Mouse (Mus musculus): ENCODE data around the gene Coq6. TPM values are rescaled to one million over a fixed set of nuclear protein-coding genes. Genes with fewer than 3 reads are reported as not detected.

Gene Coq6
- polyA plus RNA-seq, 1 experiment from 2014 or later: 53.3 TPM

DNA sequence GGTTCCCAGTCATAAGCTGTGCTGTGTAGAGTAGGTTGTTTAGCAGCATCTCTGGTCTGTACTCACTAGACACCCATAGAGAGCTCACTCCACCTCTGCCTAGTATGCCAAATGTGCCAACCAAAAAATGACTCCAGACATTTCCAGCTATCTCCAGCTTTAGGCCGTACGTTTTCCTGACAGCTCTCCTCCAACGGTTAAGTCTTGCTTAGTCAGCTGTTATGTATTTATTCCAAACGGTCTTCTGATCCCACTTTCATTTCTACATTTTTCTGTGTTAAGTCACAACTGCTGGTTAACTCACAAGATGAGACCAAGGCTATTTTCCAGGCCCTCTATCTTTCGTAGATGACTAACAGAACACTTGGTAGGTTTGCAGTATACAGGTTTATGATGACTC, 37.2 kb downstream of the Coq6 start:
- Histone ChIP-seq H3K4me3 (replicated peaks) (no peak overlapping the region), H3K27me3 (no peaks in the 10 kb centered on the region), H3K9me3 (replicated peaks) (no peaks in the 10 kb centered on the region), H3K9ac (no peak overlapping the region), H3K36me3 (no peaks in the 10 kb centered on the region), H3K4me2 (no peak overlapping the region), H3K4me1 (peaks cover 15% of the 10 kb centered on the region; the same call in 1 of the 2 replicates), H3K27ac (no peak overlapping the region)
- ATAC-seq (replicated peaks; ENCODE audit: low FRiP score): no peak
- WGBS: 69% methylated on average over 5 of the region's 5 CpGs

- Histone ChIP-seq H3K4me2 (no peak overlapping the region), H3K27me3 (no peaks in the 10 kb centered on the region), H3K4me1 (peaks cover 15% of the 10 kb centered on the region; the same call in 1 of the 2 replicates), H3K36me3 (no peaks in the 10 kb centered on the region), H3K4me3 (replicated peaks) (no peak overlapping the region), H3K9me3 (replicated peaks) (no peaks in the 10 kb centered on the region), H3K9ac (no peak overlapping the region), H3K27ac (peak overlapping the region; percentile 41; the same call in 1 of the 2 replicates)
- no peak for ATAC-seq (replicated peaks; ENCODE audit: low FRiP score)
- 74% methylated on average over 9 of the region's 9 CpGs for WGBS
Observed at GRCm38 (mm10) chr12:84399135-84399534, 37.7 kb downstream of the Coq6 start.

- ATAC-seq (replicated peaks; ENCODE audit: low FRiP score): no peak
- peaks cover 15% of the 10 kb centered on the region; the same call in 1 of the 2 replicates for H3K4me1 ChIP-seq
- WGBS: 60% methylated on average over 9 of the region's 9 CpGs
- no peaks in the 10 kb centered on the region for H3K9me3 ChIP-seq (replicated peaks)
- peak overlapping the region; percentile 41 for H3K27ac ChIP-seq
- no peaks in the 10 kb centered on the region for H3K36me3 ChIP-seq
- H3K9ac ChIP-seq: no peak overlapping the region
- no peak overlapping the region for H3K4me3 ChIP-seq (replicated peaks)
- H3K27me3 ChIP-seq: no peaks in the 10 kb centered on the region
- no peak overlapping the region for H3K4me2 ChIP-seq
Observed at GRCm38 (mm10) chr12:84399663-84400062, 38.2 kb downstream of the Coq6 start.

GRCm38 (mm10) chr12:84400068-84400467, 38.6 kb downstream of the Coq6 start:
- Histone ChIP-seq H3K4me3 (replicated peaks) (no peak overlapping the region), H3K27me3 (no peaks in the 10 kb centered on the region), H3K4me2 (no peak overlapping the region), H3K4me1 (peaks cover 15% of the 10 kb centered on the region; the same call in 1 of the 2 replicates), H3K9ac (no peak overlapping the region), H3K9me3 (replicated peaks) (no peaks in the 10 kb centered on the region), H3K36me3 (no peaks in the 10 kb centered on the region), H3K27ac (peak overlapping the region; percentile 41)
- WGBS: 81% methylated on average over 3 of the region's 3 CpGs
- ATAC-seq (replicated peaks; ENCODE audit: low FRiP score): no peak

GRCm38 (mm10) chr12:84400653-84401052, 39.2 kb downstream of the Coq6 start:
- Histone ChIP-seq H3K9ac (no peak overlapping the region), H3K4me3 (replicated peaks) (no peak overlapping the region), H3K4me2 (no peak overlapping the region), H3K4me1 (peaks cover 15% of the 10 kb centered on the region; the same call in 1 of the 2 replicates), H3K27ac (peak overlapping the region; percentile 41), H3K36me3 (no peaks in the 10 kb centered on the region), H3K27me3 (no peaks in the 10 kb centered on the region), H3K9me3 (replicated peaks) (no peaks in the 10 kb centered on the region)
- WGBS: 67% methylated on average over 3 of the region's 3 CpGs
- ATAC-seq (replicated peaks; ENCODE audit: low FRiP score): no peak

DNA sequence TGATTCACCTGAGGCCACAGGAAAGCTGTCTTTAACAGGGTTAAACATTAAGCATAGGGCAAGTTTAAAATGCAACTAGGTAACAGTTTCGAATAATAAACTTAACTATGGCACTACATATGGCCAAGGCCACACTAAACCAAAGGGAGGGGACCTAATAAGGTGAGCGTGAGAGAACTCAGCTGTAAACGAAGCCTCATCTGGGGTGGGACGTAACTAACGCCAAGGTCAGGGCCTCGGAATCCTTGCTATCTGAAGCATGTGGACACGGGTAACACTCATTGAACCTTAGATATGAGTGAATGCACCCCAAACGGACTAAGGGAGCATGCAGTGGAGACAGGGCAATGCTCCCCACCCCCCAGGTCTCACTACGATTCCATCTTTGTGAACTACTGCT, 41.5 kb downstream of the Coq6 start:
- H3K36me3 ChIP-seq: no peaks in the 10 kb centered on the region
- no peaks in the 10 kb centered on the region for H3K9me3 ChIP-seq (replicated peaks)
- H3K27me3 ChIP-seq: no peaks in the 10 kb centered on the region
- H3K4me3 ChIP-seq (replicated peaks): no peak overlapping the region
- H3K4me2 ChIP-seq: peak overlapping the region; percentile 12; the same call in 1 of the 2 replicates
- peak; percentile 83 for ATAC-seq (replicated peaks; ENCODE audit: low FRiP score)
- peak overlapping the region; percentile 33; the same call in 1 of the 2 replicates for H3K27ac ChIP-seq
- 52% methylated on average over 9 of the region's 9 CpGs for WGBS
- no peak overlapping the region for H3K9ac ChIP-seq
- peaks cover 19% of the 10 kb centered on the region for H3K4me1 ChIP-seq

GRCm38 (mm10) chr12:84404541-84404940, 43.1 kb downstream of the Coq6 start:
- Histone ChIP-seq H3K4me1 (peaks cover 23% of the 10 kb centered on the region), H3K9me3 (replicated peaks) (no peaks in the 10 kb centered on the region), H3K36me3 (no peaks in the 10 kb centered on the region), H3K4me3 (replicated peaks) (no peak overlapping the region), H3K27me3 (no peaks in the 10 kb centered on the region), H3K27ac (no peak overlapping the region), H3K4me2 (no peak overlapping the region), H3K9ac (no peak overlapping the region)
- no peak for ATAC-seq (replicated peaks; ENCODE audit: low FRiP score)
- 84% methylated on average over 6 of the region's 6 CpGs for WGBS

- Histone ChIP-seq H3K27me3 (no peaks in the 10 kb centered on the region), H3K4me2 (no peak overlapping the region), H3K4me3 (replicated peaks) (no peak overlapping the region), H3K9me3 (replicated peaks) (no peaks in the 10 kb centered on the region), H3K4me1 (peaks cover 18% of the 10 kb centered on the region), H3K27ac (no peak overlapping the region), H3K9ac (no peak overlapping the region), H3K36me3 (no peaks in the 10 kb centered on the region)
- ATAC-seq (replicated peaks; ENCODE audit: low FRiP score): no peak
- WGBS: 56% methylated on average over 4 of the region's 4 CpGs
Observed at GRCm38 (mm10) chr12:84407259-84407658, 45.8 kb downstream of the Coq6 start.

DNA sequence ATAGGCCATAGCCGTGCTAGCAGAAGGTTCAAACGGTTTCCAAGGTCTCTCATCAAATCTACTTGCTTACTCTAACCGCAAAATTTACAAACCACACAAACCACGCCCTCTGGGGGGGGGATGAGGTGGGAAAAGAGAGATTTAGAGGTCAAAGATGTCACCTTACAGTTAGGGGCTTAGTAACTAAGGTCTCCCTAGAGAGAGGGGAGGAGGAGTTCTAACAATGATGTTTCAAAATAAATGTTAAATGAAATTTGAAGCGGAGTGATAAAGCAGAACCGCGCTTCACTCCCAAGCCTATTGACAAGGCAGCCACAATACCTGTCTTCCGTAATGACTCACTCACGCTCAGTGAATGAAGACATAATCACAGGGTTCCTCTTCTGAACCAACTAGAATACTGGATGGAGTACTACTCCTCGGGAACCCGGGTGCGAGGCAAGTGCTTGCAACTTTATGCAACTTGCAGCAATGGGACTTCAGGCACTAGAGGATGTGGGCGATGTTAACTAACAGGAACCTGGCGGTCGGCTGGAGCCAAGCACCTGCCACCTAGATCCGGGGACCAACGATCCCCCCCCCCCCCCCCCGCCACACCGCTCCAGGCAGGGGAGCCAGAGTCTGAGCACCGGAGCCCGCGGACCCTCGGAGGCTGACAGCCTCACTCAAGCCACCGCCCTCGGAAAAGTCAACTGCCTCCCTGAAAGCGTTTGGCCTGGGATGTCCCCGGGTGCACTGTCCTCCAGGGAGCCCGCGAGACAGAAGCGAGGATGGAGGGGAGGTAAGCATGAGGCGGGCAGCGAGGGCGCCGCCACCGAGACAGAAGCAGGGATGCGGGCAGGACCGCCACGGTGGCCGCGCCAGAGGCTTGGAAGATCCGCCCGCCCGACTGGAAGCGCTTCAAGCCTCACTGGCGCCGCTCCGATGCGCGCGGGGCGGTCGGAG, 46.7 kb downstream of the Coq6 start:
- Histone ChIP-seq H3K36me3 (no peaks in the 10 kb centered on the region), H3K4me2 (peak overlapping the region; percentile 95), H3K9me3 (replicated peaks) (no peaks in the 10 kb centered on the region), H3K4me3 (replicated peaks) (peak overlapping the region; percentile 76), H3K4me1 (peaks cover 13% of the 10 kb centered on the region), H3K27ac (peak overlapping the region; percentile 84), H3K9ac (peak overlapping the region; percentile 73), H3K27me3 (no peaks in the 10 kb centered on the region)
- 1% methylated on average over 52 of the region's 52 CpGs for WGBS
- peak; percentile 57 for ATAC-seq (replicated peaks; ENCODE audit: low FRiP score)

GRCm38 (mm10) chr12:84408819-84409507, 47.5 kb downstream of the Coq6 start, which contains the start of the genes Entpd5 and Bbof1:
Gene Entpd5 (minus strand): TSS chr12:84409029.
Gene Bbof1 (plus strand): TSS chr12:84409071.
- Histone ChIP-seq H3K9ac (peak within 1 kb of the TSS; percentile 73), H3K4me2 (peak within 1 kb of the TSS; percentile 95), H3K27me3 (no peaks in the 10 kb centered on the region), H3K4me1 (peaks cover 13% of the 10 kb centered on the region), H3K36me3 (no peaks in the 10 kb centered on the region), H3K4me3 (replicated peaks) (peak within 1 kb of the TSS; percentile 76), H3K27ac (peak within 1 kb of the TSS; percentile 84), H3K9me3 (replicated peaks) (no peaks in the 10 kb centered on the region)
- 2% methylated on average over 61 of the region's 63 CpGs for WGBS
- ATAC-seq (replicated peaks; ENCODE audit: low FRiP score): peak; percentile 93

DNA sequence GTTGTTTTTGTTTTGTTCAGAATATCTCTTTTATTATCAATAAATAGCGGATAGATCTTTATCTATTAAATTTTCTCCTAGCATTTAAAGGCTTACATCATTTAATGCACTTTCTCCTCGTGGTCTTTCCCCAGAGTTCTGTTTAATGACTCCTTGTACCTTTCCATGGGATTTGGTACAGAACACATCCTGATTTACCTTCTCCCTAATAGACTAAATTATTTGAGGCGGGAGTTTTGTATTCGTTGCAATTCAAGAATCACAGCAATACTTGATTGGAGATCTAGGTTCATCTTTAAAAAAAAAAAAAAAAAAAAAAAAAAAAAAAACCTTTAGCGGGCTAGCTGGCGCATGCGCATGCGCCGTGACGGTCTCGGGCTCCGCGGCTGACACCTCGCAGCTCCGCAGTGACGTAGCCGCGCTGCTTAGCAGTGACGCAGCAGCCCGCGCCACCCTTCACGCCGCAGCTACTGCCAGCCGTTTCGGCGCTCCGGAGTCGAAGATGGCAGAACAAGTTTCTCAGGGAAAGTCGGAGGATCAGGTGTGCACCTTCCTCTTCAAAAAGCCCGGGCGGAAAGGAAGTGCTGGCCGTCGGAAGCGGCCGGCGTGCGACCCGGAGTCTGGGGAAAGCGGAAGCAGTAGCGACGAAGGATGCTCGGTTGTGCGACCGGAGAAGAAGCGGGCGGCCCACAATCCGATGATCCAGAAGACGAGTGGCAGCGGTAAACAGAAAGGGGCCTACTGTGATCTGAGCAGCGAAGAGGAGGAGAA, 55.6 kb downstream of the Coq6 start, which contains the start of gene Rnf113a2:
Rnf113a2 (plus strand) TSS at position 363 of the 771 bp plus-strand sequence.
- Histone ChIP-seq H3K27me3 (no peaks in the 10 kb centered on the region), H3K27ac (peak within 1 kb of the TSS; percentile 39), H3K4me2 (peak within 1 kb of the TSS; percentile 88), H3K9ac (peak within 1 kb of the TSS; percentile 54), H3K36me3 (peaks cover 3% of the 10 kb centered on the region; the same call in 1 of the 2 replicates), H3K4me3 (replicated peaks) (peak within 1 kb of the TSS; percentile 67), H3K9me3 (replicated peaks) (no peaks in the 10 kb centered on the region; the same call in 1 of the 2 replicates), H3K4me1 (peaks cover 6% of the 10 kb centered on the region; the same call in 1 of the 2 replicates)
- ATAC-seq (replicated peaks; ENCODE audit: low FRiP score): peak; percentile 85
- WGBS: 3% methylated on average over 50 of the region's 50 CpGs
